Mouse (Mus musculus) liver, embryonic 14.5 days (tissue): ENCODE measurements around the gene Mlip.

Experiments
- CTCF ChIP-seq: IDR thresholded peaks from 2 replicates; pipeline ENCODE4 v1.5.1; 2016; ENCODE audit warnings: antibody characterized with exemption, low read depth, control low read depth
- EP300 ChIP-seq: IDR thresholded peaks from 2 replicates; pipeline ENCODE4 v1.6.1; 2016; ENCODE audit warnings: antibody characterized with exemption, low read depth

DNA sequence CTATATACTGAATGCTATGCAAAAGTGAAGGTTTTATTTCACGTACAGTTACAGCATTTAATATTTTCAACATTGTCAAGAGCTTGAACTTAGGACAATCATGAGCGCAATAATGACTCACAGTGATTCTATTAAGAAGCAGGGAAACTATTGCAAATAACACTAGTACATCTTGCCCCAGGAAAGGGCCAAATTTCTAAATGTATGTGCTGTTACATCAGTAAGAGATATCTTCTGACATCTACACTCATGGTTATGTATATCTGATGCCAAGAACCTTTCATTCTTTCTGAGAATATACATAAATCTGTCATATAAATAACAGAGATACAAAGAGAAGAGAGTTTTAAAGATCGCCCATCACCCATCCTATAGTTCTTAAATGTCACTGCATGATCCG lies 100.0 kb downstream of the Mlip start:
- no peak for TF ChIP-seq CTCF
- no peak for TF ChIP-seq EP300
